Mouse (Mus musculus): Measurements from ENCODE around the gene Hist1h2bh. TPM values are rescaled to one million over a fixed set of nuclear protein-coding genes. Genes with fewer than 3 reads are reported as not detected.
"Not testable (repeated sequence)": the region's sequence is repeated elsewhere in the genome, so short reads cannot be mapped to it uniquely, and the experiment has no call there.

Hist1h2bh gene
- polyA plus RNA-seq, 1 experiment from 2014 or later = 0.79 TPM

GRCm38 (mm10) chr13:23571022-23571503 lies 27.9 kb upstream of the Hist1h2bh start, which contains the start of the genes Hist1h2ae and Hist1h2bg:
Gene Hist1h2ae, minus strand, starts transcription at chr13:23571220.
Gene Hist1h2bg, plus strand, starts transcription at chr13:23571396.
- peak within 1 kb of the TSS; percentile 71 for H3K9ac ChIP-seq (ENCODE audit: low read length)
- WGBS = under 1% methylated on average over 18 of the region's 18 CpGs
- peak; percentile 93 for ATAC-seq (ENCODE audit: insufficient number of reproducible peaks, low FRiP score, low TSS enrichment, low read depth)

GRCm38 (mm10) chr13:23570261-23571021 lies 27.2 kb upstream of the Hist1h2bh start:
- not testable (repeated sequence) for H3K9me3 ChIP-seq (ENCODE audit: control insufficient read depth, low read length); ATAC-seq (ENCODE audit: insufficient number of reproducible peaks, low FRiP score, low TSS enrichment, low read depth)
- peak; percentile 46 for DNase-seq (ENCODE audit: low spot score)

More at GRCm38 (mm10) chr13:23571022-23571503, 27.9 kb upstream of the Hist1h2bh start, which contains the start of the genes Hist1h2ae and Hist1h2bg:
- 0 out of 2 replicates have a peak, but pooled peaks cover 3% of the 10 kb centered on the region for H3K4me1 ChIP-seq (ENCODE audit: control insufficient read depth, insufficient read depth, low read length)
- H3K27ac ChIP-seq (replicated peaks; ENCODE audit: low read depth, low read length) = peak within 1 kb of the TSS; percentile 95
- no peaks in the 10 kb centered on the region for H3K36me3 ChIP-seq (ENCODE audit: control insufficient read depth, insufficient read depth, low read length)
- H3K4me3 ChIP-seq (ENCODE audit: low read depth, low read length) = peak within 1 kb of the TSS; percentile 32
- peak; percentile 78 for DNase-seq (ENCODE audit: low spot score)
- no peaks in the 10 kb centered on the region for H3K9me3 ChIP-seq (ENCODE audit: control insufficient read depth, low read length)
- no peaks in the 10 kb centered on the region for H3K27me3 ChIP-seq (ENCODE audit: control insufficient read depth, insufficient read depth, low read length)
- peak within 1 kb of the TSS; percentile 80 for H3K4me2 ChIP-seq (ENCODE audit: low read depth, severe bottlenecking)

GRCm38 (mm10) chr13:23564482-23564881 lies 21.3 kb upstream of the Hist1h2bh start:
- no peak for ATAC-seq (ENCODE audit: insufficient number of reproducible peaks, low FRiP score, low TSS enrichment, low read depth)
- 91% methylated on average over 2 of the region's 2 CpGs for WGBS

More at GRCm38 (mm10) chr13:23570261-23571021, 27.2 kb upstream of the Hist1h2bh start:
- H3K9ac ChIP-seq (ENCODE audit: low read length) = peak overlapping the region; percentile 62
- H3K4me2 ChIP-seq (ENCODE audit: low read depth, severe bottlenecking) = peak overlapping the region; percentile 47
- not testable (repeated sequence) for H3K36me3 ChIP-seq (ENCODE audit: control insufficient read depth, insufficient read depth, low read length); H3K27me3 ChIP-seq (ENCODE audit: control insufficient read depth, insufficient read depth, low read length); H3K4me1 ChIP-seq (ENCODE audit: control insufficient read depth, insufficient read depth, low read length)
- peak overlapping the region; percentile 95 for H3K27ac ChIP-seq (replicated peaks; ENCODE audit: low read depth, low read length)
- H3K4me3 ChIP-seq (ENCODE audit: low read depth, low read length) = peak overlapping the region; percentile 26
- 1% methylated on average over 19 of the region's 41 CpGs for WGBS

GRCm38 (mm10) chr13:23562699-23563462 lies 19.7 kb upstream of the Hist1h2bh start:
- no peaks in the 10 kb centered on the region for H3K27me3 ChIP-seq (ENCODE audit: control insufficient read depth, insufficient read depth, low read length)
- H3K36me3 ChIP-seq (ENCODE audit: control insufficient read depth, insufficient read depth, low read length) = no peaks in the 10 kb centered on the region
- ATAC-seq (ENCODE audit: insufficient number of reproducible peaks, low FRiP score, low TSS enrichment, low read depth) (peak; percentile 65; the same call in 1 of the 2 replicates), DNase-seq (ENCODE audit: low spot score) (peak; percentile 64)
- peak overlapping the region; percentile 54 for H3K4me2 ChIP-seq (ENCODE audit: low read depth, severe bottlenecking)
- H3K4me3 ChIP-seq (ENCODE audit: low read depth, low read length) = peak overlapping the region; percentile 18
- H3K9me3 ChIP-seq (ENCODE audit: control insufficient read depth, low read length) = no peaks in the 10 kb centered on the region
- 4% methylated on average over 18 of the region's 18 CpGs for WGBS
- H3K27ac ChIP-seq (replicated peaks; ENCODE audit: low read depth, low read length) = peak overlapping the region; percentile 96
- H3K9ac ChIP-seq (ENCODE audit: low read length) = peak overlapping the region; percentile 53
- H3K4me1 ChIP-seq (ENCODE audit: control insufficient read depth, insufficient read depth, low read length) = no peaks in the 10 kb centered on the region

More at GRCm38 (mm10) chr13:23564482-23564881, 21.3 kb upstream of the Hist1h2bh start:
- Histone ChIP-seq H3K27me3 (ENCODE audit: control insufficient read depth, insufficient read depth, low read length) (no peaks in the 10 kb centered on the region), H3K4me2 (ENCODE audit: low read depth, severe bottlenecking) (no peak overlapping the region), H3K27ac (replicated peaks; ENCODE audit: low read depth, low read length) (peak overlapping the region; percentile 96; the same call in 1 of the 2 replicates), H3K9ac (ENCODE audit: low read length) (no peak overlapping the region), H3K36me3 (ENCODE audit: control insufficient read depth, insufficient read depth, low read length) (no peaks in the 10 kb centered on the region), H3K4me3 (ENCODE audit: low read depth, low read length) (no peak overlapping the region), H3K4me1 (ENCODE audit: control insufficient read depth, insufficient read depth, low read length) (no peaks in the 10 kb centered on the region), H3K9me3 (ENCODE audit: control insufficient read depth, low read length) (no peaks in the 10 kb centered on the region)
- no peak for DNase-seq (ENCODE audit: low spot score)

- not testable (repeated sequence) for H3K27me3 ChIP-seq (ENCODE audit: control insufficient read depth, insufficient read depth, low read length); H3K36me3 ChIP-seq (ENCODE audit: control insufficient read depth, insufficient read depth, low read length); H3K9me3 ChIP-seq (ENCODE audit: control insufficient read depth, low read length); H3K4me1 ChIP-seq (ENCODE audit: control insufficient read depth, insufficient read depth, low read length)
- Histone ChIP-seq H3K4me3 (ENCODE audit: low read depth, low read length) (peak within 1 kb of the TSS; percentile 31), H3K27ac (replicated peaks; ENCODE audit: low read depth, low read length) (peak within 1 kb of the TSS; percentile 96), H3K9ac (ENCODE audit: low read length) (peak within 1 kb of the TSS; percentile 53), H3K4me2 (ENCODE audit: low read depth, severe bottlenecking) (peak within 1 kb of the TSS; percentile 54)
- ATAC-seq (ENCODE audit: insufficient number of reproducible peaks, low FRiP score, low TSS enrichment, low read depth) (peak; percentile 99), DNase-seq (ENCODE audit: low spot score) (peak; percentile 96)
- under 1% methylated on average over 42 of the region's 67 CpGs for WGBS
These were observed 18.9 kb upstream of the Hist1h2bh start, which contains the start of gene Hist1h3e for GRCm38 (mm10) chr13:23561883-23562659. Gene Hist1h3e, minus strand, starts transcription at chr13:23562369.

- H3K9ac ChIP-seq (ENCODE audit: low read length); DNase-seq (ENCODE audit: low spot score); H3K4me1 ChIP-seq (ENCODE audit: control insufficient read depth, insufficient read depth, low read length); H3K36me3 ChIP-seq (ENCODE audit: control insufficient read depth, insufficient read depth, low read length); ATAC-seq (ENCODE audit: insufficient number of reproducible peaks, low FRiP score, low TSS enrichment, low read depth); H3K9me3 ChIP-seq (ENCODE audit: control insufficient read depth, low read length); H3K27me3 ChIP-seq (ENCODE audit: control insufficient read depth, insufficient read depth, low read length): not testable (repeated sequence)
- WGBS = 0% methylated on average over 2 of the region's 5 CpGs
- Histone ChIP-seq H3K4me2 (ENCODE audit: low read depth, severe bottlenecking) (peak overlapping the region; percentile 54), H3K27ac (replicated peaks; ENCODE audit: low read depth, low read length) (peak overlapping the region; percentile 96), H3K4me3 (ENCODE audit: low read depth, low read length) (peak overlapping the region; percentile 31)
These were observed 18.3 kb upstream of the Hist1h2bh start for GRCm38 (mm10) chr13:23561531-23561882.

GRCm38 (mm10) chr13:23560699-23561098 lies 17.5 kb upstream of the Hist1h2bh start:
- H3K27ac ChIP-seq (replicated peaks; ENCODE audit: low read depth, low read length); H3K27me3 ChIP-seq (ENCODE audit: control insufficient read depth, insufficient read depth, low read length); H3K4me3 ChIP-seq (ENCODE audit: low read depth, low read length); H3K4me1 ChIP-seq (ENCODE audit: control insufficient read depth, insufficient read depth, low read length); H3K9me3 ChIP-seq (ENCODE audit: control insufficient read depth, low read length); ATAC-seq (ENCODE audit: insufficient number of reproducible peaks, low FRiP score, low TSS enrichment, low read depth); H3K36me3 ChIP-seq (ENCODE audit: control insufficient read depth, insufficient read depth, low read length); DNase-seq (ENCODE audit: low spot score); H3K9ac ChIP-seq (ENCODE audit: low read length): not testable (repeated sequence)
- peak overlapping the region; percentile 13; the same call in 1 of the 2 replicates for H3K4me2 ChIP-seq (ENCODE audit: low read depth, severe bottlenecking)
- WGBS = 32% methylated on average over 2 of the region's 2 CpGs

Data from limb, embryonic 11.5 days (tissue).